Mouse (Mus musculus) MEL (cell line): Measurements from ENCODE around the gene Wap.

Experiments
- CTCF ChIP-seq, 3 experiments: IDR thresholded peaks in 2 of 3; conservative IDR thresholded peaks in 1 of 3; 2 replicates each; pipeline ENCODE4 v1.5.1; 2011 to 2012; ENCODE audit warnings: low read length in 3 of 3, low read depth in 2 of 3, mild to moderate bottlenecking in 2 of 3, improper control_type of control experiment in 1 of 3, inconsistent platforms in 1 of 3, mixed read lengths in 1 of 3, moderate library complexity in 1 of 3; ENCODE audit not compliant: control insufficient read depth in 1 of 3, insufficient read depth in 1 of 3, poor library complexity in 1 of 3, severe bottlenecking in 1 of 3
- GABPA ChIP-seq: IDR thresholded peaks from 2 replicates; pipeline ENCODE4 v1.6.1; 2012; ENCODE audit warnings: low read depth, mild to moderate bottlenecking, inconsistent platforms, low read length, improper control_type of control experiment, moderate library complexity
- GATA1 ChIP-seq: IDR thresholded peaks from 2 replicates; pipeline ENCODE4 v1.6.1; 2011; ENCODE audit warnings: low read depth, low read length, improper control_type of control experiment
- NELFE ChIP-seq: IDR thresholded peaks from 2 replicates; pipeline ENCODE4 v1.6.1; 2011; ENCODE audit warnings: low read depth, low read length, improper control_type of control experiment
- NRF1 ChIP-seq: IDR thresholded peaks from 2 replicates; pipeline ENCODE4 v1.6.1; 2014; ENCODE audit warnings: low read depth, mild to moderate bottlenecking, inconsistent platforms, low read length, improper control_type of control experiment, moderate library complexity; ENCODE audit not compliant: poor library complexity, insufficient read depth, severe bottlenecking
- POLR2A ChIP-seq, 2 experiments: IDR thresholded peaks; 2 replicates each; pipeline ENCODE4 v1.6.1; 2011 to 2012; ENCODE audit warnings: low read length in 2 of 2, mild to moderate bottlenecking in 2 of 2, control low read depth in 1 of 2, improper control_type of control experiment in 1 of 2, low read depth in 1 of 2, moderate library complexity in 1 of 2; ENCODE audit not compliant: control insufficient read depth in 1 of 2, insufficient read depth in 1 of 2, poor library complexity in 1 of 2
- SIN3A ChIP-seq: IDR thresholded peaks from 2 replicates; pipeline ENCODE4 v1.6.1; 2012; ENCODE audit warnings: low read length, improper control_type of control experiment, inconsistent platforms

DNA sequence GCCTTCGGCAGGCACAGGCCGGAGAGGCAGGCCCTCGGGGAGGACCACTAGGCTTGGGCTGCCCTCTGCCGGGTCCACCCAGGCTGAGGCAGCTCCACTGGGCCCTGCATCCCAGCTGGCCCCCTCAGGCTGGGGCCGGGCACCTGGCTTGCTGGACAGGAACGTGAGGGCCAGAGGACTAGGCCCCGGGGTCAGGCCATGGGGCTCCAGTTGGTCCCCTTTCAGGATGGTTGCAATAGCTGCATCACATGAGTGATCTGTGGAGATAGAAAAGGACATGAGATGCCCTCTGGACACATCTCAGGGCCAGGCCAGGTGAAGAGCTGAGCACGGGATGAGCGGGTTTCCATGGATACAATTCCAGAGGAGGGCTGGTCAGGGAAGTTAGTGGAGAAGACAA is 35.8 kb downstream of the Wap start:
- TF ChIP-seq CTCF (IDR thresholded peaks at IDR 0.05 in 2 of 3, conservative IDR thresholded peaks at IDR 0.05 in 1 of 3; ENCODE audit: control insufficient read depth in 1 of 3, insufficient read depth in 1 of 3, low read depth in 2 of 3, low read length in 3 of 3, poor library complexity in 1 of 3, severe bottlenecking in 1 of 3) = no peak
- no peak for TF ChIP-seq GATA1
- TF ChIP-seq NRF1 = no peak
- TF ChIP-seq POLR2A (IDR thresholded peaks at IDR 0.05; ENCODE audit: control insufficient read depth in 1 of 2, insufficient read depth in 1 of 2, low read depth in 1 of 2, low read length in 2 of 2, poor library complexity in 1 of 2) = no peak
- no peak for TF ChIP-seq NELFE
- TF ChIP-seq SIN3A = no peak
- TF ChIP-seq GABPA = no peak
